Mouse (Mus musculus) C2C12 (cell line): ENCODE results near the gene Ubxn7.

Experiments
- CTCF ChIP-seq: IDR thresholded peaks from one replicate; pipeline ENCODE4 v1.5.1; 2011; ENCODE audit not compliant: control insufficient read depth, insufficient read depth, insufficient read length
- MAX ChIP-seq: IDR thresholded peaks from one replicate; pipeline ENCODE4 v1.6.1; 2011; ENCODE audit warnings: mild to moderate bottlenecking, control low read depth
- USF1 ChIP-seq: IDR thresholded peaks from one replicate; pipeline ENCODE4 v1.6.1; 2011; ENCODE audit warnings: low read depth, mild to moderate bottlenecking, control low read depth, moderate library complexity

DNA sequence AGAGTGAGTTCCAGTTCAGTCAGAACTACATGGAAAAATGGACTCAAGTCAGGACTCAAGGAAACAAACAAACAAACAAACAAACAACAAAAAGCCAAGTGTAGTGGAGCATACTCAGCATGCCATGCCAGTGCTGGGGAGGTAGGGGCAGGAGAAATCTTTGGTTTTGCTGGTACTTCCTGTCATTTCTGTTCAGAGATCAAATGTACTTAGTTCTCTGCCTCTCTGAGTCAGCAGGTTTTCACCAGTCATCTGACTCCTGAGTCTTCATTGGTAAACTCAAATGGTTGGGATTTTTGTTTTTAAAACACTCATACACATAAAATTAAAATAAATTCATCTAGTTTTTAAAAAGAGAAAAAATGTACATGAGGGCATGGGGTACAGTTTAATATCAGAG, 13.5 kb downstream of the Ubxn7 start:
- no peak for TF ChIP-seq CTCF
- TF ChIP-seq USF1, result no peak
- no peak for TF ChIP-seq MAX
